Mouse (Mus musculus) G1E (cell line): ENCODE measurements around the gene 2010111I01Rik. TPM values are rescaled to one million over a fixed set of nuclear protein-coding genes. Genes with fewer than 3 reads are reported as not detected.

Source experiments
- ATAC-seq: 2 replicates; pipeline ENCODE4 v1.8.0; 2016; ENCODE audit warnings: mild to moderate bottlenecking; ENCODE audit not compliant: insufficient number of reproducible peaks, poor library complexity, low FRiP score, severe bottlenecking; ENCODE audit errors: extremely low read depth
- DNase-seq: peaks from one replicate; pipeline ENCODE4 v3.0.0; 2012; ENCODE audit warnings: low spot score
- H3K27me3 ChIP-seq: 2 replicates; pipeline ENCODE4 v1.6.1; 2012; ENCODE audit warnings: mild to moderate bottlenecking, low read length, inconsistent platforms; ENCODE audit not compliant: insufficient read depth
- H3K36me3 ChIP-seq: replicated peaks from 2 replicates; pipeline ENCODE3; 2012; ENCODE audit warnings: mild to moderate bottlenecking, inconsistent platforms
- H3K4me1 ChIP-seq: 2 replicates; pipeline ENCODE4 v1.6.1; 2012; ENCODE audit warnings: low read depth, low read length, inconsistent platforms, mixed read lengths; ENCODE audit not compliant: insufficient read depth
- H3K4me3 ChIP-seq: 2 replicates; pipeline ENCODE4 v1.5.1; 2012; ENCODE audit warnings: low read depth, mild to moderate bottlenecking, inconsistent platforms, low read length, moderate library complexity, mixed read lengths
- H3K9me3 ChIP-seq: replicated peaks from 2 replicates; pipeline ENCODE4 v1.6.1; 2012; ENCODE audit warnings: inconsistent platforms
- CTCF ChIP-seq: IDR thresholded peaks from 2 replicates; pipeline ENCODE4 v1.5.1; 2012; ENCODE audit warnings: low read depth, low read length, inconsistent platforms, mixed read lengths
- GATA1 ChIP-seq: IDR thresholded peaks from 2 replicates; pipeline ENCODE4 v1.6.1; 2012; ENCODE audit warnings: borderline replicate concordance, low read length, inconsistent platforms, mixed read lengths
- GATA2 ChIP-seq: IDR thresholded peaks from 2 replicates; pipeline ENCODE4 v1.6.1; 2012; ENCODE audit warnings: low read depth, low read length, inconsistent platforms, borderline replicate concordance
- POLR2AphosphoS5 ChIP-seq: IDR thresholded peaks from 2 replicates; pipeline ENCODE4 v1.6.1; 2012; ENCODE audit warnings: low read depth, low read length, inconsistent platforms; ENCODE audit not compliant: insufficient replicate concordance
- TAL1 ChIP-seq: conservative IDR thresholded peaks from 2 replicates; pipeline ENCODE4 v1.6.1; 2012; ENCODE audit warnings: low read depth, low read length, inconsistent platforms, mixed read lengths
- polyA plus RNA-seq: library from polyadenylated mRNA; stranded (reverse); fragments of >175 nt; gene quantifications from 2 replicates; pipeline ENCODE4 v1.2.3, GENCODE M21; 2012
- total RNA-seq, 2 experiments: library from RNA; stranded (forward) in 1 of 2; stranded (reverse) in 1 of 2; fragments of 200-1000 nt in 1 of 2; fragments of >200 nt in 1 of 2; fragmentation: Nextera tagmentation in 1 of 2; gene quantifications; 2 replicates each; pipeline ENCODE4 v1.2.3; 2014 to 2017

Gene 2010111I01Rik
- total and polyA plus RNA-seq, 3 experiments, result 14.7 to 57.2 (median 22.2) TPM

DNA sequence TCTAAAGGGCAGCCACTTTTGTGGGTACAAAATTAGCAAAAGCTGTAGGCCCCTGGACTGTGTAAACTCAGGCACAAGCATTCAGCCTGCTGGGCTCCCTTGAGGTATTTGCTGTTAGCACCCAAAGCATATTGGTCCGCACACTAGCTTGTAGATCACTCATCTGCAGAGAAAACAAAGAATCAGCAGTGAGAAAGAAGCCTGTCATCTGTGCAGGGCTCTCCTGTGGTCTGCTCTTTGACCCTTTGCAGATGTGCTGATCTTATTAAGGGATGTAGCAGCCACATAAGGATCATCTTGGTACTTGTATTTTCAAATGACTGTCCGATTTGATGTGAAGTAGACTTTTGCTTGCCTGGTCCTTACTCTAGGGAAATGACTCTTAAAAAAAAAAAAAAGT is 126.6 kb downstream of the 2010111I01Rik start:
- Histone ChIP-seq H3K4me3 (no peak overlapping the region), H3K27me3 (no peaks in the 10 kb centered on the region), H3K36me3 (no peaks in the 10 kb centered on the region), H3K9me3 (no peaks in the 10 kb centered on the region), H3K4me1 (no peaks in the 10 kb centered on the region)
- ATAC-seq (no peak), DNase-seq (no peak)
- TF ChIP-seq TAL1 (no peak), GATA2 (no peak), CTCF (no peak), GATA1 (no peak)

GRCm38 (mm10) chr13:63092299-63092698 is 127.6 kb downstream of the 2010111I01Rik start:
- H3K4me1 ChIP-seq, result no peaks in the 10 kb centered on the region
- no peaks in the 10 kb centered on the region for H3K27me3 ChIP-seq
- TF ChIP-seq TAL1 (no peak), GATA1 (no peak), CTCF (no peak), POLR2AphosphoS5 (no peak), GATA2 (no peak)
- DNase-seq (no peak), ATAC-seq (no peak)
- no peaks in the 10 kb centered on the region for H3K9me3 ChIP-seq
- no peaks in the 10 kb centered on the region for H3K36me3 ChIP-seq
- H3K4me3 ChIP-seq, result no peak overlapping the region

GRCm38 (mm10) chr13:63092874-63093273 is 128.2 kb downstream of the 2010111I01Rik start:
- no peaks in the 10 kb centered on the region for H3K36me3 ChIP-seq
- DNase-seq, result no peak
- H3K9me3 ChIP-seq, result no peaks in the 10 kb centered on the region
- no peak for ATAC-seq
- no peak for TF ChIP-seq GATA1
- TF ChIP-seq POLR2AphosphoS5, result no peak
- TF ChIP-seq TAL1, result no peak
- TF ChIP-seq GATA2, result no peak
- no peak for TF ChIP-seq CTCF
- no peaks in the 10 kb centered on the region for H3K4me1 ChIP-seq
- H3K4me3 ChIP-seq, result no peak overlapping the region
- H3K27me3 ChIP-seq, result no peaks in the 10 kb centered on the region

- TF ChIP-seq GATA1 (no peak), GATA2 (no peak), POLR2AphosphoS5 (no peak), CTCF (no peak), TAL1 (no peak)
- no peaks in the 10 kb centered on the region for H3K36me3 ChIP-seq
- no peak for DNase-seq
- no peak overlapping the region for H3K4me3 ChIP-seq
- no peak for ATAC-seq
- H3K4me1 ChIP-seq, result no peaks in the 10 kb centered on the region
- H3K9me3 ChIP-seq, result no peaks in the 10 kb centered on the region
- H3K27me3 ChIP-seq, result no peaks in the 10 kb centered on the region
Measured at GRCm38 (mm10) chr13:63093636-63094035, 128.9 kb downstream of the 2010111I01Rik start.

DNA sequence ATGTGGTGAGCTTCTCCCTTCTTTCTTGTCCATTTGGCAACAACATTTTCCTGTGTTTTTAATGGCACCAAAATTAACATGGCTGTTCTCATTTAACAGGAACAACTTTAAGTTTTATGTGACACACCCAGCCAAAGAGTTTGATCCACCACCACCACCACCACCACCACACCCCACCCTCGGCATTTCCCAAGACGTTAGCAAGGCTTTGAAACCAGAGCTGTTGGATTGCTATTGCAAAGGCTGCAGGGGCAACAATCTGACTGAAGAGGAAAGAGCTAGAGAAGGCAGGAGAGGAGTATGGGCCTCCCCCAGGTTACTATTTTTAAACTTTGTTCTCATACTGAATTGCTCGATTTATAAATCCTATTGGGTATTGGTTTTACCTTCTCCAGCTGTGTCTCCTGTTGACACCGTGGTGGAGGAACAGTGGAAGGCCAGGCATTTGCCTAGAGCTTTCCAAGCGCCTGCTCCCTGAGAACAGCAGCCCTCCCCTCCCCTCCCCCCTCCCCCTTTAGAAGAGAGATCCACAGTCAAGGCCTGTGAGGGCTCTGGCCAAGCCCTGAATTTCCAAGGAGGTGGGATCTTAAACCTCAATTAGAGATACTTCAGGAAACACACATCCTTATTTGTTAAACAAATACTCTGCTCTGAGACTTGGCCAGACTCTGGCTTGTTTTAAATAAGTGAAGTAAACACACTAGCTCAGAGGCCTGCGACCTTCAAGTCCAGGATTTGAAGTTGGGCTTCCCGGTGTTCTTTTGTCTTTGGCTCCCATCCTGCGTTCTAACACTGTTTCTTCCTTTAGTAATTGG is 129.8 kb downstream of the 2010111I01Rik start:
- H3K36me3 ChIP-seq, result no peaks in the 10 kb centered on the region
- ATAC-seq (no peak), DNase-seq (no peak)
- H3K27me3 ChIP-seq, result no peaks in the 10 kb centered on the region
- H3K9me3 ChIP-seq, result no peaks in the 10 kb centered on the region
- TF ChIP-seq POLR2AphosphoS5 (no peak), CTCF (no peak), GATA2 (no peak), TAL1 (no peak), GATA1 (no peak)
- no peak overlapping the region for H3K4me3 ChIP-seq
- no peaks in the 10 kb centered on the region for H3K4me1 ChIP-seq

- TF ChIP-seq GATA1 (no peak), TAL1 (no peak), POLR2AphosphoS5 (no peak), CTCF (no peak), GATA2 (no peak)
- no peaks in the 10 kb centered on the region for H3K27me3 ChIP-seq
- DNase-seq (no peak), ATAC-seq (no peak)
- H3K4me3 ChIP-seq, result no peak overlapping the region
- H3K36me3 ChIP-seq, result no peaks in the 10 kb centered on the region
- H3K9me3 ChIP-seq, result no peaks in the 10 kb centered on the region
- H3K4me1 ChIP-seq, result no peaks in the 10 kb centered on the region
Measured at GRCm38 (mm10) chr13:63096764-63097163, 132.1 kb downstream of the 2010111I01Rik start.
